Mouse (Mus musculus): ENCODE results near the gene 1110017D15Rik. TPM values are rescaled to one million over a fixed set of nuclear protein-coding genes. Genes with fewer than 3 reads are reported as not detected.
A peak's percentile ranks its signal among the peaks of the same experiment; 100 is the strongest.

Gene 1110017D15Rik
- total and polyA plus RNA-seq, 2 experiments from 2014 or later, result 0.18 TPM; not detected in 1

DNA sequence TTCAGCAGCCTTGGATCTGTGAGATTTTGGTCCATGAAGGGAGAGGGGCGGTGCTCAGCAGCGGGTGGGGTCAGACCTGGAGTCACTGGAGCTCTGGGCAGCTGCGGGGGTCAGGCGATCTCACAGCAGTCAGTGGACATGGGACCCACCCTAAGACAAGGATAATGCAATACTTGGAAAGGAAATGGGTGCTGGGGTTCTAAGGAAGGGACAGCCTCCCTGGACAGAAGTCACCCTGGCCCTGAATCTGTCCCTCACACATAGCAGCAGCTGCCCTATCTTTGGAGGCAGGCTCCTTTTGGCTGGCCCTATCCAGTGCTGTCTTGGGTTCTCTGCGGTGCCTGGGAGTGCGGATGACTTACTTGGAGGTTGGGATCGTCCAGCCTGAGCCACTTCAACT lies 6.7 kb upstream of the 1110017D15Rik start:
- Histone ChIP-seq H3K27ac (ENCODE audit: low read depth) (no peak overlapping the region), H3K27me3 (ENCODE audit: control insufficient read depth, insufficient read depth, low read length) (no peaks in the 10 kb centered on the region), H3K4me2 (ENCODE audit: low read depth, low read length) (no peak overlapping the region), H3K4me1 (ENCODE audit: control insufficient read depth, insufficient read depth) (no peaks in the 10 kb centered on the region), H3K9ac (replicated peaks; ENCODE audit: low read depth, low read length) (no peak overlapping the region), H3K4me3 (ENCODE audit: low read depth, low read length) (no peak overlapping the region), H3K36me3 (replicated peaks; ENCODE audit: control insufficient read depth, insufficient read depth, low read length) (no peaks in the 10 kb centered on the region), H3K9me3 (replicated peaks; ENCODE audit: control insufficient read depth, low read length) (no peaks in the 10 kb centered on the region)
- no peak for ATAC-seq (ENCODE audit: insufficient read depth, low read depth)
- DNase-seq (ENCODE audit: low spot score), result no peak
- 59% methylated on average over 7 of the region's 7 CpGs for WGBS
- TF ChIP-seq CTCF (IDR thresholded peaks at IDR 0.05; ENCODE audit: low read depth) (no peak), EP300 (IDR thresholded peaks at IDR 0.05; ENCODE audit: low read depth) (no peak)

DNA sequence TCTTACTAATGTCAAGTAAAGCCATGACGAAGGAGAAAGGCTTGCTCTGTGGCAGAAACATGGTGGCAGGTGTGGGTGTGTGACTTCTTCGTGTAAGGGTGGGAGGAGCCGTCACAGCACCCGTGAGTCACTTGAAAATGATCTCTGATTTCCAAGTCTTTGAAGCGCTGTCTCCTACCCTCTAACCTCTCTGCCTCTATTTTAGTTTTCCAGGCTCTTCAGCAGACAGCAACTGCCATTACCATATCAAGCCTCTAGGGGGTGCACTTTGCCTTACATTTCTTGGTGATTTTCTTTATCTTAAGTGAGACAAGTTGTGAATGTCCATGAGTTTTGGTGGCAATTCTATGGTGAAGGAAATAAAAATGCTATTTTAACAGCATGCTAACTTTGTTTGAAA lies 5.7 kb upstream of the 1110017D15Rik start:
- no peak overlapping the region for H3K4me3 ChIP-seq (ENCODE audit: low read depth, low read length)
- ATAC-seq (ENCODE audit: insufficient read depth, low read depth) (no peak), DNase-seq (ENCODE audit: low spot score) (no peak)

DNA sequence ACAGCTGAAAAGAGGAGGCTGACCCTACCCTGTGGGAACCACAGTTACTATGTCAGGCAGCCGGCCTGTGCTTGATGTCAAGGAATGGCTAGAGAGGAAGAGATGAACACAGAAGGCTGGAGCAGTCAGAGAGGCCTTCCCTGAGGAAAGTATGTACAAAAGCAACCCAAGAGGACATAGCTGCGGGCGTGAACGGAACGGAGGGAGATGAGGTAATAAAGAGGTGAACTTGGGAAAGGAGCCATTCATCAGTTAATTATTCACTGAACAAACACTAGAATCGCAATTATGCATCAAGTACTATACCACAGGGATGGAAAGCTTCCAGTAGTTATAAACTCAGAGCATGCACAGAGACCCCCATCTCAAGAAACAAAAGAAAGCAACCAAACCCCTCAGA lies 5.0 kb upstream of the 1110017D15Rik start:
- no peaks in the 10 kb centered on the region for H3K27me3 ChIP-seq (ENCODE audit: control insufficient read depth, insufficient read depth, low read length)
- H3K9me3 ChIP-seq (replicated peaks; ENCODE audit: control insufficient read depth, low read length), result no peaks in the 10 kb centered on the region
- ATAC-seq (ENCODE audit: insufficient read depth, low read depth) (no peak), DNase-seq (ENCODE audit: low spot score) (no peak)
- H3K4me2 ChIP-seq (ENCODE audit: low read depth, low read length), result no peak overlapping the region
- H3K36me3 ChIP-seq (replicated peaks; ENCODE audit: control insufficient read depth, insufficient read depth, low read length), result no peaks in the 10 kb centered on the region
- WGBS, result 91% methylated on average over 6 of the region's 6 CpGs
- H3K27ac ChIP-seq (ENCODE audit: low read depth), result no peak overlapping the region
- TF ChIP-seq CTCF (IDR thresholded peaks at IDR 0.05; ENCODE audit: low read depth), result no peak
- no peak for TF ChIP-seq EP300 (IDR thresholded peaks at IDR 0.05; ENCODE audit: low read depth)
- no peak overlapping the region for H3K9ac ChIP-seq (replicated peaks; ENCODE audit: low read depth, low read length)
- H3K4me1 ChIP-seq (ENCODE audit: control insufficient read depth, insufficient read depth), result no peaks in the 10 kb centered on the region
- H3K4me3 ChIP-seq (ENCODE audit: low read depth, low read length), result no peak overlapping the region

More for the DNA sequence above, 5.7 kb upstream of the 1110017D15Rik start:
- H3K4me1 ChIP-seq (ENCODE audit: control insufficient read depth, insufficient read depth), result no peaks in the 10 kb centered on the region
- H3K4me2 ChIP-seq (ENCODE audit: low read depth, low read length), result no peak overlapping the region
- WGBS, result 54% methylated on average over 5 of the region's 5 CpGs
- no peak overlapping the region for H3K27ac ChIP-seq (ENCODE audit: low read depth)
- H3K27me3 ChIP-seq (ENCODE audit: control insufficient read depth, insufficient read depth, low read length), result no peaks in the 10 kb centered on the region
- no peaks in the 10 kb centered on the region for H3K9me3 ChIP-seq (replicated peaks; ENCODE audit: control insufficient read depth, low read length)
- no peak overlapping the region for H3K9ac ChIP-seq (replicated peaks; ENCODE audit: low read depth, low read length)
- TF ChIP-seq EP300 (IDR thresholded peaks at IDR 0.05; ENCODE audit: low read depth), result no peak
- peak; percentile 54 for TF ChIP-seq CTCF (IDR thresholded peaks at IDR 0.05; ENCODE audit: low read depth)
- no peaks in the 10 kb centered on the region for H3K36me3 ChIP-seq (replicated peaks; ENCODE audit: control insufficient read depth, insufficient read depth, low read length)

DNA sequence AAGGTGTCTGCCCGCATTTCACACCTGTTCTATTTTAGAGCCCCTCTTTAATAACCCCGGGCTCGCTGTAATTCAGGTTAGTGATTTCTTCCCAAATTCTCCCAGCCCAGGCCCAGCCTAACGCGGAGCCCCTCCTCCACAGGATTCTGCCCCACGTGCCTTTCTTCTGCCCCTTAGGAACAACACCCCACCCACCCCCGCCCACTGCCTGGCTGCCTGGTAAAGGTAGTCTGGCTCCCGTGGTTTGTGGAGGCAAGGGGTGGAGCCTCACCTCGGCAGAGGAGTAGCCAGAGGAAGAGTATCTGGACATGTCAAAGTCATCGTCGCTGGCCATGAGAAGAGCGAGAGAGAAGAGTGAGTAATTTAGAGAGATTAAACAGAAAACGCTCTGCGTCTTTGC lies 3.5 kb upstream of the 1110017D15Rik start:
- 48% methylated on average over 14 of the region's 14 CpGs for WGBS
- Histone ChIP-seq H3K27me3 (ENCODE audit: control insufficient read depth, insufficient read depth, low read length) (no peaks in the 10 kb centered on the region), H3K4me2 (ENCODE audit: low read depth, low read length) (no peak overlapping the region), H3K9me3 (replicated peaks; ENCODE audit: control insufficient read depth, low read length) (no peaks in the 10 kb centered on the region), H3K4me1 (ENCODE audit: control insufficient read depth, insufficient read depth) (no peaks in the 10 kb centered on the region), H3K4me3 (ENCODE audit: low read depth, low read length) (no peak overlapping the region), H3K36me3 (replicated peaks; ENCODE audit: control insufficient read depth, insufficient read depth, low read length) (no peaks in the 10 kb centered on the region), H3K9ac (replicated peaks; ENCODE audit: low read depth, low read length) (no peak overlapping the region), H3K27ac (ENCODE audit: low read depth) (no peak overlapping the region)
- no peak for DNase-seq (ENCODE audit: low spot score)
- no peak for TF ChIP-seq CTCF (IDR thresholded peaks at IDR 0.05; ENCODE audit: low read depth)
- no peak for TF ChIP-seq EP300 (IDR thresholded peaks at IDR 0.05; ENCODE audit: low read depth)
- no peak for ATAC-seq (ENCODE audit: insufficient read depth, low read depth)

DNA sequence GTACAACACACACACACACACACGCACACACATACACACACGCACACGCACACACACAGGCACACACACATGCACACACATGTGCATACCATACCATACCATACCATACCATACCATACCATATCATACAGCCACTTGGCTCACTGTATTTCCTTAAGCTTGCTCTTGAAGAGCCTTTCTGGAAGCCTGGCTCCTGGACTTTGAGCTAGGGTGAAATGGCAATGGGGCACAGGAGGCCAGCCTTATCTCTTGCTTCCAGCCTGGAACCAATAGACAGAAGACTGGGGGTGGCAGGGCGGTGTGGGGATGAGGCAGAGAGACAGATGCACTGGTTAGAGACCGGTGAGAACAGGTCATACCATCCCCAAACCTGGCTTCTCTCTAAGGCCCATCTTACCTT lies 2.1 kb upstream of the 1110017D15Rik start:
- Histone ChIP-seq H3K36me3 (replicated peaks; ENCODE audit: control insufficient read depth, insufficient read depth, low read length) (no peaks in the 10 kb centered on the region), H3K4me1 (ENCODE audit: control insufficient read depth, insufficient read depth) (no peaks in the 10 kb centered on the region), H3K9me3 (replicated peaks; ENCODE audit: control insufficient read depth, low read length) (no peaks in the 10 kb centered on the region), H3K27ac (ENCODE audit: low read depth) (no peak overlapping the region), H3K27me3 (ENCODE audit: control insufficient read depth, insufficient read depth, low read length) (no peaks in the 10 kb centered on the region), H3K9ac (replicated peaks; ENCODE audit: low read depth, low read length) (no peak overlapping the region), H3K4me3 (ENCODE audit: low read depth, low read length) (no peak overlapping the region), H3K4me2 (ENCODE audit: low read depth, low read length) (no peak overlapping the region)
- DNase-seq (ENCODE audit: low spot score), result no peak
- WGBS, result 84% methylated on average over 5 of the region's 5 CpGs
- TF ChIP-seq EP300 (IDR thresholded peaks at IDR 0.05; ENCODE audit: low read depth), result no peak
- TF ChIP-seq CTCF (IDR thresholded peaks at IDR 0.05; ENCODE audit: low read depth), result no peak
- no peak for ATAC-seq (ENCODE audit: insufficient read depth, low read depth)

DNA sequence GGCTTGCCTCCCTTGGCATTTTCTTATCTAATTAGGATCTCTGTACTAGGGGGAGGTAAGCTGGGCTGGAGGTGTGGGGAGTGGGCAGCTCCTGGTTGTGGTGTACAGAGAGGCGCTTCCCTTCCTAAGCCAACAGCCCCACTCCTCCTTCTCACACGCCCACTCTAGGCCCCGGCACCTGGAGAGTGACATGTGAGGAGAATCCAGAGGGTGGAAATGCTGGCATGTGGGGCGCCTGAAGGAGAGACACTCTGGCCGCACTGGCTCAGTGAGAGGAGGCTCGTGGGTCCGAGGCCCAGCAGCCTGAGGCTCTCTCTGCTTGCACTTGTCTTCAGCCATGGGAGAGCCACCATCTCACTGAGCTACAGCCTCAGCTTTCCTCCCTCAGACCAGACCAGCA lies 1.2 kb upstream of the 1110017D15Rik start:
- TF ChIP-seq CTCF (IDR thresholded peaks at IDR 0.05; ENCODE audit: low read depth) (no peak), EP300 (IDR thresholded peaks at IDR 0.05; ENCODE audit: low read depth) (no peak)

More for the DNA sequence above, 1.2 kb upstream of the 1110017D15Rik start:
- ATAC-seq (ENCODE audit: insufficient read depth, low read depth), result no peak
- no peak for DNase-seq (ENCODE audit: low spot score)
- Histone ChIP-seq H3K4me1 (ENCODE audit: control insufficient read depth, insufficient read depth) (no peaks in the 10 kb centered on the region), H3K9me3 (replicated peaks; ENCODE audit: control insufficient read depth, low read length) (no peaks in the 10 kb centered on the region), H3K9ac (replicated peaks; ENCODE audit: low read depth, low read length) (no peak overlapping the region), H3K27me3 (ENCODE audit: control insufficient read depth, insufficient read depth, low read length) (peaks cover 5% of the 10 kb centered on the region; the same call in 1 of the 2 replicates), H3K36me3 (replicated peaks; ENCODE audit: control insufficient read depth, insufficient read depth, low read length) (no peaks in the 10 kb centered on the region), H3K4me2 (ENCODE audit: low read depth, low read length) (no peak overlapping the region), H3K27ac (ENCODE audit: low read depth) (no peak overlapping the region), H3K4me3 (ENCODE audit: low read depth, low read length) (no peak overlapping the region)
- WGBS, result 78% methylated on average over 7 of the region's 7 CpGs
